Mouse (Mus musculus) limb, embryonic 11.5 days (tissue): ENCODE data around the gene Zbtb18. TPM values are rescaled to one million over a fixed set of nuclear protein-coding genes. Genes with fewer than 3 reads are reported as not detected.

ENCODE experiments used
- ATAC-seq: fragments of 200-750 bp; cut with Nextera tagmentation; 2 replicates; pipeline ENCODE4 v1.8.0; 2017; ENCODE audit warnings: low read depth; ENCODE audit not compliant: insufficient number of reproducible peaks, low FRiP score, low TSS enrichment
- DNase-seq: peaks from one replicate; pipeline ENCODE4 v3.0.0-alpha.2; 2015; ENCODE audit warnings: low spot score
- H3K27ac ChIP-seq: fragments of 300-500 bp; sonication (generic); replicated peaks from 2 replicates; pipeline ENCODE4 v1.5.1; 2014; ENCODE audit warnings: low read depth, mild to moderate bottlenecking, low read length
- H3K27me3 ChIP-seq: fragments of 300-500 bp; sonication (generic); 2 replicates; pipeline ENCODE4 v1.6.1; 2014; ENCODE audit warnings: mild to moderate bottlenecking, low read length, mixed read lengths; ENCODE audit not compliant: control insufficient read depth, insufficient read depth
- H3K36me3 ChIP-seq: fragments of 300-500 bp; sonication (generic); 2 replicates; pipeline ENCODE4 v1.6.1; 2014; ENCODE audit warnings: mild to moderate bottlenecking, low read length, moderate library complexity, mixed read lengths; ENCODE audit not compliant: control insufficient read depth, insufficient read depth
- H3K4me1 ChIP-seq: fragments of 300-500 bp; sonication (generic); 2 replicates; pipeline ENCODE4 v1.6.1; 2014; ENCODE audit warnings: low read length, mixed read lengths; ENCODE audit not compliant: control insufficient read depth, insufficient read depth
- H3K4me2 ChIP-seq: fragments of 300-500 bp; sonication (generic); 2 replicates; pipeline ENCODE4 v1.6.1; 2014; ENCODE audit warnings: low read depth, mild to moderate bottlenecking, moderate library complexity; ENCODE audit not compliant: severe bottlenecking
- H3K4me3 ChIP-seq: fragments of 300-500 bp; sonication (generic); 2 replicates; pipeline ENCODE4 v1.5.1; 2014; ENCODE audit warnings: low read depth, low read length
- H3K9ac ChIP-seq: fragments of 300-500 bp; sonication (generic); 2 replicates; pipeline ENCODE4 v1.6.1; 2014; ENCODE audit warnings: mild to moderate bottlenecking, low read length
- H3K9me3 ChIP-seq: fragments of 300-500 bp; sonication (generic); 2 replicates; pipeline ENCODE4 v1.6.1; 2016; ENCODE audit warnings: low read length; ENCODE audit not compliant: control insufficient read depth
- WGBS: fragments of 180-500 bp; shearing (Covaris S2); extraction: QIAGEN DNeasy Blood & Tissue Kit; methylation state at CpG from one replicate; pipeline ENCODE4 v1.1.7; 2014; 5-methylcytosine and 5-hydroxymethylcytosine counted together
- polyA plus RNA-seq: library from polyadenylated mRNA; unstranded; fragments of >200 nt; fragmentation: Nextera tagmentation; extraction: Ambion mirVana; gene quantifications from 2 replicates; pipeline ENCODE4 v1.2.1, GENCODE M21; 2014

The Zbtb18 gene
- polyA plus RNA-seq, 1 experiment from 2014 or later, result 2.0 TPM

DNA sequence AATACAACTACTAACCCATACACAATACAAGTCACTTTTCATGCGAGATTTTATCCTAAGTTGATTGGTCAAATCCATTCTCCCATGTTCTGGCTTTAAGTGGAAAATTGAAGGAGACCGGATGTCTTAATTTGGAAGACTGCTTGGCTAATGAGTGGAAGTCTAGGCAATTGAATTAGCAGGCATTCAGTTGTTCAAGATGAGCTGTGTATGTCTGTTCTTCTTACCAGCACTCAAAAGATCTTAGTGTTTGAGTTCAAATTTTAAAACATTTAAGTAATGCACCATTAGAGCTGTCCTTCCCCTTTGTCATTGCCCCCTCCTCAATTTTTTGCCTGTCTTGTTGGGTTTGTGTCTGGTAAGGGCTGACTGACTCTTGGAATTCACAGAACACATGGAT is 8.9 kb downstream of the Zbtb18 start:
- H3K27ac ChIP-seq, result no peak overlapping the region
- peaks cover 19% of the 10 kb centered on the region for H3K4me1 ChIP-seq
- ATAC-seq (no peak), DNase-seq (no peak)
- H3K27me3 ChIP-seq, result no peaks in the 10 kb centered on the region
- WGBS, result 84% methylated on average over 2 of the region's 2 CpGs
- no peaks in the 10 kb centered on the region for H3K9me3 ChIP-seq
- H3K4me2 ChIP-seq, result no peak overlapping the region
- peaks cover 6% of the 10 kb centered on the region for H3K36me3 ChIP-seq
- H3K9ac ChIP-seq, result no peak overlapping the region
- no peak overlapping the region for H3K4me3 ChIP-seq

- no peaks in the 10 kb centered on the region for H3K9me3 ChIP-seq
- peaks cover 12% of the 10 kb centered on the region for H3K4me1 ChIP-seq
- 52% methylated on average over 4 of the region's 4 CpGs for WGBS
- no peak overlapping the region for H3K27ac ChIP-seq
- DNase-seq (no peak), ATAC-seq (no peak)
- H3K4me2 ChIP-seq, result no peak overlapping the region
- peaks cover 6% of the 10 kb centered on the region for H3K36me3 ChIP-seq
- no peak overlapping the region for H3K4me3 ChIP-seq
- no peaks in the 10 kb centered on the region for H3K27me3 ChIP-seq
- H3K9ac ChIP-seq, result no peak overlapping the region
These were observed 9.9 kb downstream of the Zbtb18 start for GRCm38 (mm10) chr1:177451991-177452431.

- no peak overlapping the region for H3K4me3 ChIP-seq
- H3K4me1 ChIP-seq, result peaks cover 3% of the 10 kb centered on the region; the same call in 1 of the 2 replicates
- 82% methylated on average over 5 of the region's 5 CpGs for WGBS
These were observed 10.8 kb downstream of the Zbtb18 start for GRCm38 (mm10) chr1:177452987-177453386.

GRCm38 (mm10) chr1:177453806-177454205 is 11.7 kb downstream of the Zbtb18 start:
- Histone ChIP-seq H3K27ac (no peak overlapping the region), H3K9me3 (no peaks in the 10 kb centered on the region), H3K4me1 (peaks cover 3% of the 10 kb centered on the region; the same call in 1 of the 2 replicates), H3K4me2 (no peak overlapping the region), H3K36me3 (no peaks in the 10 kb centered on the region), H3K9ac (no peak overlapping the region), H3K4me3 (no peak overlapping the region), H3K27me3 (no peaks in the 10 kb centered on the region)
- DNase-seq (no peak), ATAC-seq (no peak)
- WGBS, result 56% methylated on average over 8 of the region's 8 CpGs

More at GRCm38 (mm10) chr1:177452987-177453386, 10.8 kb downstream of the Zbtb18 start:
- Histone ChIP-seq H3K9me3 (no peaks in the 10 kb centered on the region), H3K9ac (no peak overlapping the region), H3K4me2 (no peak overlapping the region), H3K36me3 (peaks cover 4% of the 10 kb centered on the region), H3K27me3 (no peaks in the 10 kb centered on the region), H3K27ac (no peak overlapping the region)
- DNase-seq, result no peak
- ATAC-seq, result no peak

GRCm38 (mm10) chr1:177454492-177454891 is 12.3 kb downstream of the Zbtb18 start:
- Histone ChIP-seq H3K9ac (no peak overlapping the region), H3K36me3 (no peaks in the 10 kb centered on the region), H3K4me2 (no peak overlapping the region), H3K4me1 (peaks cover 3% of the 10 kb centered on the region; the same call in 1 of the 2 replicates), H3K27me3 (no peaks in the 10 kb centered on the region), H3K9me3 (no peaks in the 10 kb centered on the region), H3K4me3 (no peak overlapping the region), H3K27ac (no peak overlapping the region)
- no peak for DNase-seq
- no peak for ATAC-seq
- 91% methylated on average over 6 of the region's 6 CpGs for WGBS

DNA sequence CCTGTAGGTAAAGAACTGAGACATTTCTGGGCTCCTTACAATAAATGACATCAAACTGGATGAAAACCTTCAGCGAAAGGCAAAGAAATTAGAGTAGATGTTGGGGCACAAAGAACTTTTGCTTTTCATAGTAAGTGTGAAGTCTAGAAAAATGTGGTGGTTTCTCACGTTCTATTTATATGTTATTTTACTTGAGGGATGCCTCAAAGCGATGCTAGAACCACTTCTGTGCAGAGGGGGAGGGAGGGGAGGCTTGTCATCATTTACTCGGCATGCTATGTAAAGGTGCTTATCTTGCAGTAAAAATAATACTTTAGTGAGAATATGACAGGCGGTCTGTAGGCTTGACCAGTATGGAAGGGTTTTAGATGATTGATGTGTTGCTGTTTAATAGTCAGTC is 13.3 kb downstream of the Zbtb18 start:
- 87% methylated on average over 5 of the region's 5 CpGs for WGBS
- Histone ChIP-seq H3K27me3 (no peaks in the 10 kb centered on the region), H3K4me2 (no peak overlapping the region), H3K27ac (no peak overlapping the region), H3K9me3 (no peaks in the 10 kb centered on the region), H3K4me1 (peaks cover 3% of the 10 kb centered on the region; the same call in 1 of the 2 replicates), H3K9ac (no peak overlapping the region), H3K4me3 (no peak overlapping the region), H3K36me3 (no peaks in the 10 kb centered on the region)
- no peak for DNase-seq
- no peak for ATAC-seq

GRCm38 (mm10) chr1:177456208-177456607 is 14.1 kb downstream of the Zbtb18 start:
- Histone ChIP-seq H3K9me3 (no peaks in the 10 kb centered on the region), H3K4me1 (peaks cover 3% of the 10 kb centered on the region; the same call in 1 of the 2 replicates), H3K4me2 (no peak overlapping the region), H3K36me3 (no peaks in the 10 kb centered on the region), H3K4me3 (no peak overlapping the region), H3K27ac (no peak overlapping the region), H3K9ac (no peak overlapping the region), H3K27me3 (no peaks in the 10 kb centered on the region)
- no peak for ATAC-seq
- DNase-seq, result no peak
- WGBS, result 91% methylated on average over 4 of the region's 4 CpGs

- no peak overlapping the region for H3K4me2 ChIP-seq
- H3K4me3 ChIP-seq, result no peak overlapping the region
- DNase-seq, result no peak
- H3K9me3 ChIP-seq, result no peaks in the 10 kb centered on the region
- ATAC-seq, result no peak
- H3K4me1 ChIP-seq, result peaks cover 3% of the 10 kb centered on the region; the same call in 1 of the 2 replicates
- H3K27me3 ChIP-seq, result no peaks in the 10 kb centered on the region
- WGBS, result 57% methylated on average over 4 of the region's 4 CpGs
- H3K27ac ChIP-seq, result no peak overlapping the region
- H3K36me3 ChIP-seq, result no peaks in the 10 kb centered on the region
- H3K9ac ChIP-seq, result no peak overlapping the region
These were observed 14.6 kb downstream of the Zbtb18 start for GRCm38 (mm10) chr1:177456772-177457171.

- 94% methylated on average over 6 of the region's 6 CpGs for WGBS
- no peak for ATAC-seq
- no peak overlapping the region for H3K4me3 ChIP-seq
These were observed 15.8 kb downstream of the Zbtb18 start for GRCm38 (mm10) chr1:177457981-177458380.

More at GRCm38 (mm10) chr1:177457981-177458380, 15.8 kb downstream of the Zbtb18 start:
- H3K9me3 ChIP-seq, result no peaks in the 10 kb centered on the region
- H3K4me1 ChIP-seq, result 0 out of 2 replicates have a peak, but pooled peaks cover 3% of the 10 kb centered on the region
- no peak overlapping the region for H3K9ac ChIP-seq
- no peak for DNase-seq
- H3K36me3 ChIP-seq, result no peaks in the 10 kb centered on the region
- H3K4me2 ChIP-seq, result no peak overlapping the region
- no peak overlapping the region for H3K27ac ChIP-seq
- no peaks in the 10 kb centered on the region for H3K27me3 ChIP-seq
